Mouse (Mus musculus) CD8-positive naive resting alpha-beta T cell, adult 2 months (primary cell): ENCODE results near the gene Pprc1.

Experiments used
- DNase-seq, 2 experiments: peaks; one replicate each; pipeline ENCODE4 v3.0.0; 2022; ENCODE audit warnings: low read depth in 2 of 2, low spot score in 2 of 2

Gene Pprc1

GRCm38 (mm10) chr19:46044271-46044992 is at the start of gene Pprc1:
TSS of gene Pprc1 (plus strand) at chr19:46044886.
- no peak for DNase-seq

- no peak for DNase-seq
These were observed 47.3 kb upstream of the Pprc1 start for GRCm38 (mm10) chr19:45997365-45997764.

- peak; percentile 74 to 89 for DNase-seq
These were observed 46.6 kb upstream of the Pprc1 start, which contains the start of gene Armh3 for GRCm38 (mm10) chr19:45997785-45998693. TSS of gene Armh3 (minus strand) at chr19:45998488.

GRCm38 (mm10) chr19:45998694-45999217 is 45.9 kb upstream of the Pprc1 start:
- no peak for DNase-seq

- no peak for DNase-seq
These were observed 45.3 kb upstream of the Pprc1 start for GRCm38 (mm10) chr19:45999378-45999777.

- no peak for DNase-seq
These were observed 42.4 kb upstream of the Pprc1 start for GRCm38 (mm10) chr19:46002279-46002678.

- peak; percentile 58 to 62 for DNase-seq
These were observed 41.1 kb upstream of the Pprc1 start, which contains the start of gene Hps6 for GRCm38 (mm10) chr19:46003371-46004226. TSS of gene Hps6 (plus strand) at chr19:46003508.

- DNase-seq, result no peak
These were observed 39.7 kb upstream of the Pprc1 start for GRCm38 (mm10) chr19:46004814-46005466.

GRCm38 (mm10) chr19:46005680-46006079 is 39.0 kb upstream of the Pprc1 start:
- DNase-seq, result no peak

GRCm38 (mm10) chr19:46014572-46015178 is 30.0 kb upstream of the Pprc1 start:
- DNase-seq, result peak; percentile 74 to 81

- DNase-seq, result no peak
These were observed 28.7 kb upstream of the Pprc1 start for GRCm38 (mm10) chr19:46016023-46016422.

GRCm38 (mm10) chr19:46024959-46025358 is 19.7 kb upstream of the Pprc1 start:
- DNase-seq, result no peak

- no peak for DNase-seq
These were observed 18.1 kb upstream of the Pprc1 start for GRCm38 (mm10) chr19:46026567-46026966.

GRCm38 (mm10) chr19:46028747-46029320 is 15.9 kb upstream of the Pprc1 start:
- no peak for DNase-seq

GRCm38 (mm10) chr19:46029652-46030051 is 15.0 kb upstream of the Pprc1 start:
- DNase-seq, result no peak

- no peak for DNase-seq
These were observed 14.3 kb upstream of the Pprc1 start for GRCm38 (mm10) chr19:46030196-46030983.

- DNase-seq, result no peak
These were observed 12.8 kb upstream of the Pprc1 start for GRCm38 (mm10) chr19:46031689-46032432.
